Mouse (Mus musculus) cerebellum, postnatal 4 days (tissue): ENCODE results near the gene Zfp740.
A peak's percentile ranks its signal among the peaks of the same experiment; 100 is the strongest.
"Not testable (repeated sequence)": the region's sequence is repeated elsewhere in the genome, so short reads cannot be mapped to it uniquely, and the experiment has no call there.

ENCODE experiments used
- DNase-seq, 2 experiments: peaks; one replicate each; pipeline ENCODE4 v3.0.0; 2022; ENCODE audit warnings: low spot score in 2 of 2, mixed read lengths in 1 of 2

Gene Zfp740

GRCm38 (mm10) chr15:102224992-102225617, 22.1 kb downstream of the Zfp740 start:
- no peak for DNase-seq

- DNase-seq: not testable (repeated sequence)
Measured at GRCm38 (mm10) chr15:102225619-102226018, 22.6 kb downstream of the Zfp740 start.

GRCm38 (mm10) chr15:102230408-102231321, 27.6 kb downstream of the Zfp740 start:
- DNase-seq: no peak

- no peak for DNase-seq
Measured at GRCm38 (mm10) chr15:102231748-102232147, 28.7 kb downstream of the Zfp740 start, which contains the start of gene Itgb7. TSS of gene Itgb7 (minus strand) at chr15:102231944.

GRCm38 (mm10) chr15:102232764-102233163, 29.7 kb downstream of the Zfp740 start:
- DNase-seq: no peak

GRCm38 (mm10) chr15:102233896-102234295, 30.8 kb downstream of the Zfp740 start:
- DNase-seq: no peak

- no peak for DNase-seq
Measured at GRCm38 (mm10) chr15:102235371-102236027, 32.5 kb downstream of the Zfp740 start.

- no peak for DNase-seq
Measured at GRCm38 (mm10) chr15:102238543-102239259, 35.7 kb downstream of the Zfp740 start.

GRCm38 (mm10) chr15:102239260-102239590, 36.2 kb downstream of the Zfp740 start:
- DNase-seq: peak; percentile 69 to 79

GRCm38 (mm10) chr15:102239851-102240250, 36.8 kb downstream of the Zfp740 start:
- DNase-seq: no peak

- no peak for DNase-seq
Measured at GRCm38 (mm10) chr15:102240607-102241006, 37.6 kb downstream of the Zfp740 start.

- DNase-seq: no peak
Measured at GRCm38 (mm10) chr15:102242404-102243228, 39.6 kb downstream of the Zfp740 start.

GRCm38 (mm10) chr15:102243229-102244190, 40.5 kb downstream of the Zfp740 start:
- no peak for DNase-seq

GRCm38 (mm10) chr15:102244306-102245191, 41.5 kb downstream of the Zfp740 start:
- no peak for DNase-seq

- DNase-seq: no peak
Measured at GRCm38 (mm10) chr15:102245461-102245881, 42.4 kb downstream of the Zfp740 start.

- DNase-seq: peak in 1 of 2 experiments; percentile 49
Measured at GRCm38 (mm10) chr15:102245891-102246741, 43.1 kb downstream of the Zfp740 start.

- peak; percentile 63 to 72 for DNase-seq
Measured at GRCm38 (mm10) chr15:102246866-102247251, 43.8 kb downstream of the Zfp740 start.
